Mouse (Mus musculus): ENCODE measurements around the gene Tmem18. TPM values are rescaled to one million over a fixed set of nuclear protein-coding genes. Genes with fewer than 3 reads are reported as not detected.

Tmem18 gene
- 11.9 TPM for total RNA-seq (2023)

GRCm38 (mm10) chr12:30584356-30584740 lies at the start of gene Tmem18:
Tmem18 (plus strand) TSS chr12:30584426.

Other genes with a start within 250 kb of the Tmem18 start
- gene Sntg2, start 211.1 kb upstream of the Tmem18 start, total RNA-seq (2023), result not detected